Mouse (Mus musculus): ENCODE data around the gene Gmds.

The Gmds gene

DNA sequence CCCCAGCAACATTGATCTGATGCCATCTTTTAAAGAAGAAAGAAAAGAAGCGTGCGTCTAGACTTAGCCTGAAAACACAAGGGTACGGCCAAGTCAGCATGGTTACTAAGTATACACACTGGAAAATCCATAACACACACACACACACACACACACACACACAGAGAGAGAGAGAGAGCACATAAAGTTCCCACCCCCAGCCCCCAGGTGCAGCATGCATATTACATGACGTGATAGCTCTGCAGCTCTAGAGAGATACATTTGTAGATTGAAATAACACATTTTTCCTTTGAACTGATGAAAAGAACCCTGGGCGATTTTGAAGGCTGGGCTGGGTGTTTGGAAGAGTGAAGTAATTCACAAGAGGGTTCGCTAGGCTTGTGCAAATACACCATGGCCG is 553.8 kb downstream of the Gmds start:
- DNase-seq (ENCODE audit: low spot score) = no peak

DNA sequence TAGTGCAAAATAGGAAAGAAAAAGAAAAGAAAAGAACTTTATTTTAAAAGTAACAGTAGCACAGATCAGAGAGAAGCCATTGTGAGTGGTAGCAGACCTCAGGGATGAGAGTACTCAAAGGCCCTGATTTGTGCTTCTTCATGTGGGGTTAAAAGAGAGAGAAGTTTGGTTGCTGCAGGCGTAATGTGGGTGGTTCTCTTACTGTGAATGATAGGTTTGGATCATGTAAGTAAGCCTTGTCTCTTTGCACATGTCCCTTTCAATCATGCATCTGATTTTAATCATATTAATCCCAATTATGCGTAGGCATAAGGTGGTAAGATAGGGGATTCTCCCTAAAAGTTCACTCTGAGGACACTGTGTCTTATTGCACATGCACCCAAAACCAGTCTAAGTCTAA is 556.5 kb downstream of the Gmds start:
- no peak for DNase-seq (ENCODE audit: low spot score)

DNA sequence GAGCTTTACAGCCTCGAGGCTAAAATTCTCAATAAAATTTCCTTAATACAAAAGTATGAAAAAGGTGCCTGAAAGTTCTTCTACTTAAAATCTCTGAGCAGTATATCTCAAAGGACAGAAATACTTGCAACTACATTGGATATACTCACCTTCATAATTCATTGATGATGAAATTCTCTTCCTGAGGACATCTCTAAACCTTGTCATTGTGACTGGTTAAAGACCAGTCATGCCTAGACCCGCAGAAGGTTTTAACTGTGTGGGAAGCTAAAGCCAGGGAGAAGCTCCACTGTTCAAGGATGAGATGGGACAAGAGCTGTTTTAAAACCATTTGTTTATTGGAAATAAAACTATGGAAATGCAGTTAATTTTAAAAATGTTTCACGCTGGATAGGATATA is 558.2 kb downstream of the Gmds start:
- no peak for DNase-seq (ENCODE audit: low spot score)

DNA sequence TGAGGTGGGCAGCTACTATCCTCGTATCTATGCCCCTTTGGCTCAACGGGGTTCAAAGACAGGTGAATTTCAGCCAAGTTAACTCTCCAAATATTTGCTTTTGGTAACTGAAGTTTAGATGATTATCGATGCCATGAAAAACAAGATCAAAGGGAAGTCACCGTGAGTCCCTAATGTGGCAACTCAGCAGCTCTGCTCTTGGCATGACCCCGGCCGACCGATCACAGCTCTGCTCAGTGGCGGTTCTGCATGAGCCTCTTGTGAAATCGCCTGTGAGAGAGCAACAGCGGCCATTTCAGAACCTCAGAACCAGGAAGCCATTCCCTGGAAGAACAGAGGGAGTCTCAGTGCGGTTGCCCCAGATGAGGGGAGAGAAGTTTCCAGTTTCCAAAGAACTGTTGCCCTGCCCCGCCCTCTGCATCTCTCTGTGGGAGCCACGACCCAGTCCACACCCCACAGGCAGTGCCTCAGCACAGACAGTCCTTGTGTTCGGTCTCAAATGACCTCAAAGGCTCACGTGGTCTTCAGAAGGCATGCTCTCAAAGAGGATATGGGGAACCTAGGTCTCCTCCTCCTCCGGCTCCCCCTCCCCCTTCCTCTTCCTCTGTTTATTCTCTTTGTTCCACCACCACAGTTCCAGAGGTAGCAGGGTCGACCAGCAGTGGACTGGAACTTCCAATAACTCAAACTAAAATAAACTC is 559.1 kb downstream of the Gmds start:
- no peak for DNase-seq (ENCODE audit: low spot score)

DNA sequence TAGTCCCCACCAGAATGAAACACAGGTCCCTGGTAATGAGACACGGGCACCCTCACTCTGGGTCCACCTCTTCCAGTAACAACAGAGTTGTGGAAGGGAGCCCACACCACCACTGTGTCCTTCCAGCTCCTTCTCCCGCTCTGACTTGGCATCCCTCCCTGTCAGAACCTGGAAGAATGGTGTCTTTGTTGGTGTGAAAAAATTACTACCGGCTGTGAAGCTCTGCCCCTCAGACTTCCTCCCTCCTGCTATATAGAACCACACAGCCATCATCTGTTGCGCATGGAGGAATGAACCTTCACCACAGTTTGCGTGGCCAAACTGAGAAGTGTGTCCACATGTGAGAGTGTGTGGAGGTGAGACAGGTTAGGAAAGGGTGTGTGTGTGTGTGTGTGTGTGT is 562.8 kb downstream of the Gmds start:
- no peak for DNase-seq (ENCODE audit: low spot score)

DNA sequence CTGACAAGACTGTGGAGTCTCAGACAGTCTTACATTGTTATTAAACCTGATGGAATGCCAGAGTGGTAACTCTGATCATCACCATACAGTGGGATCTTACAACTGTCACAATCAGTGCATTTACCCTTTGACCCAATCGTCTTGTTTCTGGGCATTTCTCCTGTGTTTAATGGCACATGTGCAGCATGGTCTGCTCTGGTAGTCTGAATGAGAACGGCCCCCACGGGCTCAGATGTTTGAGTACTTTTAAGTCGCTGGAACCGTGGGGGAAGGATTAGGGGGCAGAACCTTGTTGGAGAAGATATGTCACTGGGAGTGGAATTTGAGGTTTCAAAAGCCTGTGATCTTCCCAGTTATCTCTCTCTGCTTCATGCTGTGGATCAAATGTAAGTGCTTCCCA is 565.7 kb downstream of the Gmds start:
- DNase-seq (ENCODE audit: low spot score) = no peak

Data from adipocyte (in vitro differentiated cells).